14 mouse cellular contexts compared by ENCODE assay signal in genomic region chr13:59323441-59323840, GRCm38 (mm10).
DNase-seq lines count a peak whose midpoint lies in the region; ATAC-seq and TF ChIP-seq lines count a peak whose summit lies in the region.
"Had no signal": no experiment of that assay in that cellular context is flagged by ENCODE, and none has a peak within 500 bp of the region (broad histone marks: within the 10 kb centered on the region; RNA-seq: fewer than 3 reads in every experiment).

No protein-coding gene starts in this region.

- TF ChIP-seq EP300 in lung, postnatal 0 days (IDR thresholded peaks at IDR 0.05) = no peak

- H3K4me1 ChIP-seq in lung, postnatal 0 days (ENCODE audit: insufficient read depth, low read depth, low read length) = no peaks in the 10 kb centered on the region
- H3K4me1 ChIP-seq: embryonic facial prominence, embryonic 13.5 days; liver, embryonic 13.5 days; midbrain, embryonic 13.5 days had no signal

- no peaks in the 10 kb centered on the region for H3K9me3 ChIP-seq in lung, postnatal 0 days (ENCODE audit: low read length)
- H3K9me3 ChIP-seq: embryonic facial prominence, embryonic 13.5 days; liver, embryonic 13.5 days; midbrain, embryonic 13.5 days had no signal

- 31% methylated on average over 5 of the region's 5 CpGs for WGBS in lung, postnatal 0 days

- no peaks in the 10 kb centered on the region for H3K27me3 ChIP-seq in lung, postnatal 0 days (replicated peaks; ENCODE audit: insufficient read depth, low read length)
- H3K27me3 ChIP-seq: embryonic facial prominence, embryonic 13.5 days; liver, embryonic 13.5 days; midbrain, embryonic 13.5 days had no signal

- no peak overlapping the region for H3K4me2 ChIP-seq in lung, postnatal 0 days (replicated peaks; ENCODE audit: low read depth, low read length)
- H3K4me2 ChIP-seq: embryonic facial prominence, embryonic 13.5 days; liver, embryonic 13.5 days; midbrain, embryonic 13.5 days had no signal

- no peak overlapping the region for H3K9ac ChIP-seq in lung, postnatal 0 days (replicated peaks; ENCODE audit: low read depth)
- H3K9ac ChIP-seq: embryonic facial prominence, embryonic 13.5 days; forebrain, postnatal 0 days; liver, embryonic 13.5 days; midbrain, embryonic 13.5 days had no signal

- no peak for TF ChIP-seq CTCF in lung, postnatal 0 days (IDR thresholded peaks at IDR 0.05)

- H3K36me3 ChIP-seq in lung, postnatal 0 days (ENCODE audit: insufficient read depth, low read length) = no peaks in the 10 kb centered on the region
- H3K36me3 ChIP-seq: embryonic facial prominence, embryonic 13.5 days; liver, embryonic 13.5 days; midbrain, embryonic 13.5 days had no signal

- no peak overlapping the region for H3K27ac ChIP-seq in lung, postnatal 0 days (ENCODE audit: low read length)
- H3K27ac ChIP-seq: embryonic facial prominence, embryonic 13.5 days; hindbrain, postnatal 0 days; liver, embryonic 13.5 days; midbrain, embryonic 13.5 days had no signal

- no peak overlapping the region for H3K4me3 ChIP-seq in lung, postnatal 0 days (ENCODE audit: low read depth, low read length)
- H3K4me3 ChIP-seq: embryonic facial prominence, embryonic 13.5 days; liver, embryonic 13.5 days; midbrain, embryonic 13.5 days had no signal

- intact Hi-C loops in heart, postnatal 25 days (cut with DNase I) = no loop called here

- peak; percentile 23 to 31 for DNase-seq in cerebellum, postnatal 14 days
- peak; percentile 12 for DNase-seq in lung, postnatal 0 days (ENCODE audit: low spot score)
- DNase-seq in lung, adult 18-20 months = no peak
- DNase-seq in lung, postnatal 36 days = peak; percentile 4
- no peak for DNase-seq in heart, postnatal 25 days (ENCODE audit: low spot score)
- DNase-seq: forebrain, postnatal 0 days; liver, embryonic 13.5 days; thymus, postnatal 36 days had no signal

- ATAC-seq in cerebellum, adult (ENCODE audit: insufficient number of reproducible peaks, low FRiP score, low TSS enrichment) = no peak
- no peak for ATAC-seq in lung, postnatal 0 days
- ATAC-seq in common myeloid progenitor, adult 5-6 weeks (replicated peaks; ENCODE audit: low read depth, poor library complexity, severe bottlenecking) = 0 out of 2 replicates have a peak, but pooled peaks have one; percentile 45
- no peak for ATAC-seq in granulocyte monocyte progenitor cell, adult 5-6 weeks (replicated peaks; ENCODE audit: poor library complexity, severe bottlenecking)
- ATAC-seq: forebrain, postnatal 0 days; hindbrain, postnatal 0 days; midbrain, embryonic 13.5 days had no signal

Comparison
In these comparisons a context has a peak if more than half of its experiments do, and no peak if none do; other contexts are left out.
1. DNase-seq: peak in cerebellum, postnatal 14 days (2 of 2), lung, postnatal 0 days (single experiment) and lung, postnatal 36 days (single experiment); none in lung, adult 18-20 months (0 of 2) and heart, postnatal 25 days (single experiment).